Mouse (Mus musculus) urinary bladder, adult 2 months (tissue): ENCODE results near the gene Mad1l1. TPM values are rescaled to one million over a fixed set of nuclear protein-coding genes. Genes with fewer than 3 reads are reported as not detected.

Experiments
- DNase-seq: peaks from one replicate; pipeline ENCODE4 v3.0.0; 2022; ENCODE audit warnings: low spot score
- polyA plus RNA-seq: library from polyadenylated mRNA; depleted of rRNA; stranded (reverse); fragments of >200 nt; gene quantifications from 2 replicates; pipeline ENCODE4 v1.2.3, GENCODE M21; 2012

The Mad1l1 gene
- polyA plus RNA-seq, 1 experiment: 13.2 TPM

DNA sequence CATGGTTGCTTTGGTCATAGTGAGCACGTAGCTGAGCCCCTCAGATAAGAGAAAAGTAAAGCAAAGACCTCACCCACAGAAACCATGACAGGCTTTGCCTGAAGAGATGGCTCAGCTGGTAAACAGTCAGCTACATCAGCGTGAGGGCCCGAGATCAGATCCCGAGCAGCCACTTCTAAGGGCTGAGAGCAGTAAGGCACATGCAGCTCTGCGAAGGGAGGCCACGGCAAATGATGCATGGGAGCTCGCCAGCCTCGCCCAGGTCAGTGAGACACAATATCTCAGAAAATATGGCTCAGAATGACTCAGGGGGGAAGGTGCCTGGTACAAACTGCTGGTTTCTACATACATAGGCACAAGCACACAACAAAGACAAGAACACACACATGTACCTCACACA lies 143.8 kb downstream of the Mad1l1 start:
- DNase-seq: no peak

DNA sequence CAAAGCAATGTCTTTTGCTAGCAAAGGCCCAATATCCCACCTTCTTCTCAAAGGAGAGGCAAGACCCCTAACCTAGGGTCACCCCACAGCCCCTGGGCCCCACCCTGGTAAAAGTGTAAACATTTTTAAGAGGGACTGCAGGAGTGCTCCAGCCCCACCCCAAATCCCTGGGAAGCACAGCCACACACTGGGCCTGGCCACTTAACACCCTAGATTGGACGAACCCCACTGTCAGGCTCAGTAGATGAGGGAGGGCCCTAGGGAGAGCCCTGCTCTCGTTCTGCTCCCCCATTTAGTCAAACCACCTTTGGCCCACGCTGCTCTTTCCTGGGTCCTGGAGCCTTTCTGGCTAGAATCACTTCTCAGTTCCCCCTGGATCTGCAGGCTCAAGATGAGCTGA lies 145.0 kb downstream of the Mad1l1 start:
- no peak for DNase-seq

DNA sequence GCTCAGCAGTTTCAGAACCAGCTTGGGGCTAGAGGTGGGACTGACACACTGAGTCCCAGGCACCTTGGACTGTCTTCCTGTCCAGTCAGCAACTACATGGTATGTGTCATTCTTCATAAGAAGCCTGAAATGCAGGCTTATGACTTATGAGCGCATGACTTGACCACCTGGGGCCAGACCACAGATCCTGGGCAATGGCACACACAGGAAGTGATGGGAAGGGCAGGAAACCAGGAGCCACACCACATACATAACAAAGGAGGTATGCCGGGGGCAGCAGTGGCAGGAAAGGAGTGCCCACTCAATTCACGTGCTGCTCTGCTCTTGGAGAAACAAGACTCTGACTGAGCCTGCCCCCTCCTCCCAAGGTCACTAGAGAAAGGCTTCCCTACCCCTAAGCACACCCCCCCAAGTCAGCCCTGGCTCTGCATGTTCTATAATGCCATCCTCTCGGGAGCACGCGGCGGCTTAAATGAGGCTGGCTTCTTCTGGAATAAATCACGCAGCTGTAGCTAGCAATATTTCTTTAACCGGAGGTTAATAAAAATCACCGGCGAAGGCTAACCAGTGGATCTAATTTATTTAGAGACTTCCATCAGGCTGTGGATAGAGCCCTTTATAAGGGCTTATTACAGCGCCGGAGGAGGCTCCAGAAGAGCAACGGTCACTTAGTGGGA lies 146.4 kb downstream of the Mad1l1 start:
- DNase-seq: no peak

DNA sequence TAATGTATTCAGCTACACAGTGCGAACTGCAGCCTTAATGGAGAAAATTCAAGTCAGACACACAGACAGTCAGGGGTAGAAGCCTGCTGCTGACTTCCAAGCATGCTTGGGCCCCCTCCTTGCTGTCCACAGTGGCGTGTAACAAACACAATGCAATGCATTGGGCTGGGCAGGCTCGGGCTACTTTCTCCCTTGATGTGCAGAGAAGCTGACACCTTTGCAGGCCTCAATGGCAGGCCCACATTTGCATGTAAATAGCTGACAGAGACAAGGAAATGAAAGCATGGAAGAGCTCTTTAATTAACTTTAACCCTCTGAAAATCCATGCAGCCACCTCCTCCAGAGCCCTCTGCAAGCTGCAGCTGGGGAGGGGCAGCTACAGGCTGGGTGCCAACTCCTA lies 147.3 kb downstream of the Mad1l1 start:
- no peak for DNase-seq

DNA sequence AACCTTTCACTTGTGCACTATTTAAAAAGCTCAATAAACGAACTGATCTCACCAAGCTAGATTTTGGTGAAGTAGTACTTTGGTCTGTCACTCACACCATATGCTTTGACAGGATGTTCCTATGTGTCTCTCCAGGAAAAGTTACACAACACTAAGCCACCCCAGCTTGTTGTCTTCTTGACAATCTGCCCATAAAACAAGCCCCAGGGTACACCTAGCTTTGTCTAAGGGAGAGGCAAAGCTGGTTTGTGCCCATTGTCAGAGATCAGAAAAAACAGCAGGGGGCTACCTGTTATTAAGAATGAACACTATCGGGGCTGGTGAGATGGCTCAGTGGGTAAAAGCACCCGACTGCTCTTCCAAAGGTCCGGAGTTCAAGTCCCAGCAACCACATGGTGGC lies 148.2 kb downstream of the Mad1l1 start:
- no peak for DNase-seq

DNA sequence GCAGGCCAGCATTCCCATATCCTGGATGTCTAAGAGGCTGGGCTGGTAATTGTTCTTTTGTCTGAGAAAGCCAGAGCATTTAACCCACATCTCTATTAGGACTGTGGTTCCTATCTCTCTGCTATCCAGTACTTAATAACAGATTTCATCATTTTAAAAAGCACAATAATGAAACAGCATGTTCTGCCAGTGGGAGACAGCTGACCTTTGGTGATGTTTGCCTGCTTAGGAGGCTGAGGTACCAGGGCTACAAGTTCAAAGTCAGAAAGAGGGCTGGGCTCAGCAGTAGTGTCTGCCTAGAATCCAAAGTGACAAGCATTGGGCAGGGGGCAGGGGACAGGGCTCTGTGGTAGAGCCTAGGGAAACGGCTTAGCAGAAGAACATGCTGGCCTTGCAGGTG lies 149.6 kb downstream of the Mad1l1 start:
- DNase-seq: no peak

DNA sequence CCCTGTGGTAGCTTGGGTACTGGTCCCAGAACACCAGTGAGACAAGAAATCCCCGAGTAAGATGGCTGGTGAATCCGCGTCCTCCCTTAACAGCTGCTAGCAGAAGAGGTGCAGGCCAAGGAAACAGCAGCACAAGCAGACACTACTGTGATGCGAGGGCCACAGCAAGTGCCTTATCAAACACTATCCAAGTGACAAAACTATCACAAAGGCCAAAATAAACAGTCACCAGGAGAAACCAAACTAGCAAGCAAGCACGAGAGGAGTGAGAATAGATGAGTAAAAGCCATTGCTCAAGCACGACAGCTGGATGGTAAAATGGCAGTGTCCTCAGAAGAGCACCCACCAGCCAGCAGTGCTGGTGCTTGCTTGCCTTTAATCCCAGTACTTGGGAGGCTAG lies 153.8 kb downstream of the Mad1l1 start:
- DNase-seq: no peak

DNA sequence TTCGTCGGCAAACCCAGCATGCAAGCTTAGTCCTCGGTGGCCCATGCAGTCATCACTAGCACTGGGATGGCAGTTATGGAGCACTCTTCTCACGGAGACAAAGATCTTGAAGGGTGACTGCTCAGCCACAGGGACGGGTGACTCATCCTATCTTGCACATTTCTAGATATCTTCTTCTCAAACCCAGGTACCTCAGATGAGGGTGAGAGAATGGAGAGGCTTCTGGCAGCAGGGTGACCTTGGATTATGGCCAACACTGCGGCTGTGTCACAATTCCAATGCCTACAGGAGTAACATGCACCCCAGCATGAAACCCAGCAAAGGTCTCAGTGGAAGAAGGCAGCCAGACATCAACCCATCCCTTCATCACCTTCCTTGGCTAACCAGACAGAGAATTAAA lies 154.3 kb downstream of the Mad1l1 start:
- no peak for DNase-seq

DNA sequence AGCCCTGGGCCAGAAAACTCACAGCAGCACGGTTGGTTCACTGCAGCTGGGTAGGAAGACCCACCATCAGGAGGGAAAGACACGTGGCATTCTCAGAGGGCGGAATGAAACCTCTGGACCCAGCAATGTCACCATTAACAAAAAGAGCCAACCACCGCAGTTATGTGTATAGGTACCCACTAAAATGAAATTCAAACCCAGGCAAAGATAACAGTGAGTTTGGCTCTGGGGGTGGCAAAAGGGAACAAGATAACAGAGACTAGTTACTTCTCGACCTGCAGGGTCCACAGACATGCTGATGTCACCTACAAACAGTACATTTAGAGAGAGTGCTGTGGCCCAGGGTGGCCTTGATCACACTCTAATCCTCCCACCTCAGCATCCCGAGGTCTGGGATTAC lies 157.4 kb downstream of the Mad1l1 start:
- DNase-seq: no peak

DNA sequence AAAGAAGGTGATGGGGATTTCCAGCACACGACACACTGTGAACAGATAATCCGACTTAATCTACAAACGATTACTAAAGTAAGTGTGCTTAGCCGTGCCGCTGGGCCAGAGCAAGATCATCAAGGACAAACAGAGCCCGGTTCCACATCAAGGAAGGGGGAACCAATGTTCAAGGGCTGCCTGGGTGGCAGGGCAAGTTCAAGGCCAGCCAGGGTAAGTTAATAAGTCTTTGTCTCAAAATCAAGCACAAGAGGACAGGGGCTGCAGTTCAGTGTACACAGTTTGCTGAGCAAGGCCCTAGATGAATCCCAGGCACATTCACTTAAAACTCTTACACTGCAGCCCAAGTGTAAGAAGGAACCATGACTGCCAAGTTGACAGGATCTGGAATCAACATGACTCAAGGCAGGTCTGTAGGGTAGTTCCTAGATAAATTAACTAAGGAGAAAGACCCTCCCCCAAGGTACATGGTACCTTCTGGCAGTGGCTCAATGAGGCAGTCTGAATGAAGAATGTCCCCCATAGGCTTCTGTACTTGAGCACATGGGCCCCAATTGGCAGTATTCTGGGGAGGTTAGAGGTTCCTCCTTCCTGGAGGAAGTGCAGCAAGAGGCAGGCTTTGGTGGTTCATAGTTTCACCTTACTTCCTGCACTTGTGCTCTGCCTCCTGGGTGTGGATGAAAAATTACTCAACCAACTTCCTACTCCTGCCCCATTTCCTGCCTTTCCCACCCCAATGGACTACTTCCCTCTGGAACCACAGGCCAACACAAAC lies 159.1 kb downstream of the Mad1l1 start:
- DNase-seq: no peak

DNA sequence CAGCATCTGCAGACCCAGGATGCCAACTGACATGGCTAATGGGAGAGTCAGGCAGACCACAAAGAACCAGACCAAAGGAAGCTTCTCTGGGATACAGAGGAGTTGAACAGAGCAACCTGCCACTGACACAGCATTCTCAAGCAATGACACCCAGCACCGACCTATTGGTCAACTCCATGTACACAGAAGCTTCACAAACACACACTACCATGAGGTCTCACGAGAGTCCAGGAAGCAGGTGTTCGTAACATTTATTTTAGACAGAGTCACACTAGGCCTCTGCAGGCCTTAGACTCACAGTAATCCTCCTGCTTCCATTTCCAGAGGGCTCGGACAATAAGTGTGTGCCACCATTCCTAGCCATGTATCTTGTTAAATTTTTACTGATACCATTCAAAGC lies 162.3 kb downstream of the Mad1l1 start:
- no peak for DNase-seq

DNA sequence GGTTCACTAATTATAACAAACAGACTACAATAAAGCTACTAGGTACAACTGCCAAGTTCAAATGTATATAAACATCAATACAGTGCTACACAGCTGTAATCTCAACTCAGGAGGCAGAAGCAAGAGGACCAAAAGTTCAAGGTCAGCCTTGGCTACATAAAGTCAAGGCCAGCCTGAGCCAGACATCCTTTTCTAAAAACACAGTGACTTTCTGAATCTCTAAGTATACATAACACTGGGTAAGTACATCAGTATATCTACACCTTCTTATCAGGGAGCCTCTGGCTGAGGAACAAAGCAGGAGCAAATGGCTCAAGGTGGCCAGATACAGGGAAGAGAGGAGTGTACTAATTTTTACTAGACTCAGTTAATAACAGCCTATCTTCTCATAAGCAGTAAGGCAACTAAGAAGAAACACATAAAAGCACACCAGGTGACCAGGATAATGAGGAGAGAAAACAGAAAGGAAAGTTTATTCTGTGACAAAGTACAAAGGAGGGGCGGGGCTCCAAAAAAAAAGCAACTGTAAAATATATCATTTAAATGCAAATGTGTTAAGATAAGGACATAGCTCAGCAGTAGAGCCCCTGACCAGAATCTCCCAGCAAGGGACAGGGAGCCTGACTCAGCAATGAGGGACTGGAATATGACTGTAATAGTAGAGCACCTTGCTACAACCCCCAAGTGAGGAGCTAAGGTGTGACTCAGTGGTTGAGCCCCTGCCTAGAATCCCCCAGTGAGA lies 163.3 kb downstream of the Mad1l1 start:
- no peak for DNase-seq

DNA sequence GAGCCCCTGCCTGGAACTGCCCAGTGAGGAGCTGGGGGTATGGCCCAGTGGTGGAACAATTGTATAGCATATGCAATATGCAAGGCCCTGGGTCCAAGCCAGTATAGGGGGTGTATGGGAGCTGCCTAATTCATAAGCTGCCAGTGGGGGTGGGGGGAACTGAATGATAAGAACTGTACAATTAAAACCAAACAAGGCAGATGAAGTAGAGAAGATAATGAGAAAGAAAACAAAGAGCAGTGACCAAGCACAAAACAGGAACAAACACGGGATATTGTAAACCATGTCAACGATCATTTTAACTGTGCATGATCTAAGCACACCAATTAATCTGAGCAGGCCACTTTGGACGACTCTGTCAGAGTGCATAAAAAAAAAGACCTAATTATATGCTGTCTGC lies 167.2 kb downstream of the Mad1l1 start:
- DNase-seq: no peak

DNA sequence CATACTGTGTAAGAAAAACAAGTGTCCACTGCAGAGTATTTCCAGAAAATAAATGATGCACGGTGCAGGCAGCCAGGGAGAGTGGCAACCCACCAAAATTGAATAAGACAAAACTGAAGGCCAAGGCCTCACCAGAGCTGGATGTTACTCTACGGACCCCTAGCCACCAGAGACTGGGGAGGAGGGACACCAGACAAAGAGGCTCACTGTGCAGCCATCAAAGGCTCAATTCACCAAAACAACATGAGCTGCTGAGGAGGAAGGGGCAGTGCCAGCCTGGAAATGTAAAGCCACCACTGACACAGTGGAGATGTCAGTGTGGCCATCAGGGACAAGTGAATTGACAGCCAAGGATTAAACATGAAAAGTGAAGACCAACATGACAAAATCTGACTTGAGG lies 169.5 kb downstream of the Mad1l1 start:
- no peak for DNase-seq

DNA sequence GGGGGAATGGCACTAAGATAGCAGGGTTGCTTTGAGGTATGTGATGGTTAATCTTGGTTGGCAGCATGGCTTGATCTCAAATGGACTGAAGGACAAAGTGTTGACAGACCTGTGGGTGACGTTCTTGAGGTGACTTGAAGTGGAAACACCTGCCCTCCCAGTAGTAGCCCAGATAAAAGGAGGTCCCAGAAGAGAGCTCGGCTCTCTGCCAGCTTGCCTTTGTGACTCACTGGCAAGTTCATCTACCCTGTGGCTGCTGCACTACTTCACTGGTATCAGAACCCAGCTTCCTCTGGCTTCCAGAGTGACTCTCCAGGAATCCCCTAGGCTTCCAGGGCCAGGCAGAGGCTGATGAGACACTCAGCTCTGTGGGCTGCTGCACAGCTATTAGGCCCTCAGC lies 170.2 kb downstream of the Mad1l1 start:
- DNase-seq: no peak

DNA sequence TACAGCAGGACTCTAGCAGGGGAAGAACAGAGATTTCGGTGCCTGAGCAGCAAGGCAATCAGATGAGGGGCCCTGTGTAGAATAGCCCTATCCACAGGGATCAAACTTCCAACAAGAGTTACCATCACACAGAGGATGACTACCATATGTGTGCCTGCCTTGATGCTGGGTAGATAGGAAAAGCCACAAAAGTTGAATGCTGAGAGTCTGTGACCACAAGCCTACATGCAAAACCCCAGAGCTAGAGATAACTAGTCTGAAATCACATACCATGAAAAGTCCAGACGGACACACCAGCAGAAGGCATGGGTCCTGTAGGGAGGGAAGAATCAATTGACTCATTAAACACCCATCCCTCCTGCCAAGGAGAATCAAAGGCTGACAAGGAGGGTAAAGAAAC lies 170.7 kb downstream of the Mad1l1 start:
- no peak for DNase-seq

DNA sequence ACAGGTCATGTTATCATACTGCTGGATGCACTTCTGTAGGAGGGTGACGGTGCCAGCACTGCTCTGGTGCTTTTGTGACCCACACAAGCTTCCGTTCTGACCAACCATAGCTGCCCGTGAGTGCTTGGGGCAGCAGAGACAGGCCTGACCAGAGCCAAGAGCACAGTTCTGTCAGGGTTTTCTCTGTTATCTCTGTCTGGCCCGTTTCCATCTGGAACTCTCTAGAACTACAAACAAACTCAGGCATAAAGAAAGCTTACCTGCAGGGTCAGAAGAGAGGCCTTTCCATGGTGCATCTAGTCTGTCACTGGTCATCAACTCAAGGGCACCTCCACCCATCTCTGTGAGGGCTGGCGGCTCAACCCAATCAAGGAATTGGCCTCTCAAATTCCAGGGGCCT lies 171.2 kb downstream of the Mad1l1 start:
- DNase-seq: no peak

DNA sequence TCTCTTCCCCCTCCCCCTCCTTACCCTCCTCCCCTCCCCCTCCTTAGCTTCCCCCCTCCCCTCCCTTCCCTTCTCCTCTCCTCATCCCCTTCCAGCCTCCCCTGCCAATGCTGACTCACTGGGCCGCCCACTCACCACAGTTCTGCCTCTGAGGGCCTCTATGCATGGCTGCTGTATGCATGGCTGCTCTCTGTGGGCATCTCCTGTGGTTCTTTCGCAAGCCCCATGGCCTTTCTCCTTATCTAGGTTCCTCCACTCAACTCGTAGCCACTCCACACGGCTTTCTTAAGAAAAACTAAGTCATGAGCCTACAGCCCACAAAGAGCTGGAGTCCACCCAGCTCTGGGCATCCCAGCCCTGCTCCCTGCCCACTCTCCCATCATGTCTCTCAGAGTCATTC lies 172.1 kb downstream of the Mad1l1 start:
- DNase-seq: no peak

DNA sequence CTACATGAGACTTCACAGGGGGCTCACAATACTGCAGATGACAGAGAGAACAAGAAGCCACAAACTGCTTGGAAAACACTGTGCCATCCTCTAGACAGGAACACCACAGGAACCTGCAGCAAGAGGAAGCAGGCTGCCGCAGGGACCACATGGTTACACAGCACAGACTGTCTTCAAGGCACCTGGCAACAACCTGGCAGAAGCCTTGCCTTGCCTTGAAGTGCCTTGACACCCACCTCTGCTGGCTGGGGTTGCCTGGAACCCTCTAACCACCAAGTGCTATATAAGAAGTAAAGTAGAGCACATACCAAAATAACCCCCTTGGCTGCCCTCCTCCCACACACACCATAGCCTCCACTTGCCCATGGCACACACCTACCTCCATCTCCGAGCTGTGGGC lies 177.8 kb downstream of the Mad1l1 start:
- DNase-seq: no peak

DNA sequence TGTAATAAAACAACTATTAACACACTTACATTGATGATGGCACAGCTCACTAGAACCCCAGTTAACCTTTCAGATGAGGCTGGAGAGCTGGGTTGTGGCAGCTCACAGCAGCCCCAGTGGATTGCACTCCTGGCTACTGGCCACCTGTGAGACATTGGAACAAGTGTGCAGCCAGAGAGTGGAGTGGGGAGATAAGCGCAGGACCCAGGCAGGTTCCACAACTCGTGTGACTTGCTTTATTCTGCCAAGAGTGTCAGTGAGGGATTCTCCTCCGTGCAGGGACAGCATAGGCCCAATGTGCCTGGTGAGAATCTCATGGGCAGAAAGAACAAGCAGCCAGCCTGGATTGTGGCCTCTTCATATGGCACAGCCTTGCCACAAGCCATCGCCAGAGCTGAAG lies 180.0 kb downstream of the Mad1l1 start:
- DNase-seq: no peak

DNA sequence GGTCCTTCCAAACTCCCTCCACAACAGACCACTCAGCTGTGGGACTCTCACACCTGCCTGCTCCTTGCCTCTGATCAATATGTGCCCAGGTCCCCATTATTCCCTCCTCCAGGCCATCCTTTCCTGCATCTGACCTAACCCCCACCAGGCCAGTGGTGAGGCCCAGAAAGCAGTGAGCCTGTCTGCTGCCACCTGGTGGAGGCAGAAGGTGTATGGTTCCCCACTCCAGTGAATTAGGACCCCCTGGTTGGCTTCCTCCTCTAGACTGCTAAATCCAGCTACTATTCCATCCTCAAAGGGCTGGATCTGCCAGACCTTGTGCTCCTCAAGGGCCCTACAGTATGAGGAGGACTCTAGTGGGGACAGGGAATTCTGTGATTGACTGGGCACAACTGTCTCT lies 181.1 kb downstream of the Mad1l1 start:
- peak; percentile 28 for DNase-seq

DNA sequence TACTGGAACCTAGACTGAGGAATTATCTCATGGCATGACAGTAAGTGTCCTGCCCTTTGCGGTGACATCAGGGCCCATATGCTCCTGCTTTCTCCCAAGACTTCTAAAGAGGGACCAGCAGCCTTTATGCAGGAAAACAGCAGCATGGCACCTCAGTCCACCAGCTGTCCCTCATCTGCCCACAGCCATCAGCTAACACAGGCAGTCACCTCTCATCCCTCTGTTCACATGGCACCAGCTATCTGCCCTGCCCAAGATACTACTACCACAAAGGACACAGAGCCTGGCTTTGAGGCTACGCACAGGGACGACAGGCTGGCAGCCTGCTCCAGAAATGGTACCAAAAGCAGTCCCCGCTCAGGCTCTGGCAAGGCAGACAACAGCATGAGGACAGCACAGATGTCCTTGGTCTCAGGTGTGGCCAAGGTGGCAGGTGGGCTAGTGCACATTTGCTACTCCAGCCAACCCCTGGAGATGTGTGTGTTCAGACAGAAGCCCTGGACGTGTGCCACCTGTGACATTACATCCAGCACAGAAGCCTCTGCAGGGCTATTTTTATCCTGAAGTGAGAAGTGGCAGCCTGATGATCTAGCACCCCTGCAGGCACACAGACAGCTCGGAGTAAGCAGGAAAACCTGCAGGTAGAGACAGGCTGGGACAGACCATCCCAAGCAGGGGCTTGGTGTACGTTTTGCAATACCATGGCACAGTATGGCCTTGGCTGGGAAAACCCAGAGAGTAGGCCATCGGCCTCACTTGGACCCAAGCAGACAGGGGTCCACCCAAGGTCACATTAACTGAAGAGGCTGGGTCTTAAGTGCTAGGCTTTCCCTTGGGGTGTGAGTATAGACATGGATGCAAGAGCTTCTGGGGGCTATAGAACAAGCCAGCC lies 185.4 kb downstream of the Mad1l1 start:
- DNase-seq: no peak
